Mouse (Mus musculus) forebrain, embryonic 12.5 days (tissue): Measurements from ENCODE around the gene Grid2ip. TPM values are rescaled to one million over a fixed set of nuclear protein-coding genes. Genes with fewer than 3 reads are reported as not detected.

Experiments
- ATAC-seq: fragments of 200-750 bp; cut with Nextera tagmentation; 2 replicates; pipeline ENCODE4 v1.8.0; 2017; ENCODE audit warnings: moderate TSS enrichment; ENCODE audit not compliant: low FRiP score
- H3K27ac ChIP-seq: fragments of 300-500 bp; sonication (generic); 2 replicates; pipeline ENCODE4 v1.5.1; 2016; ENCODE audit warnings: mild to moderate bottlenecking
- H3K27me3 ChIP-seq: fragments of 300-500 bp; sonication (generic); 2 replicates; pipeline ENCODE4 v1.6.1; 2016; ENCODE audit warnings: mild to moderate bottlenecking
- H3K36me3 ChIP-seq: fragments of 300-500 bp; sonication (generic); replicated peaks from 2 replicates; pipeline ENCODE4 v1.6.1; 2016; ENCODE audit warnings: mild to moderate bottlenecking
- H3K4me1 ChIP-seq: fragments of 300-500 bp; sonication (generic); 2 replicates; pipeline ENCODE4 v1.6.1; 2016
- H3K4me2 ChIP-seq: fragments of 300-500 bp; sonication (generic); 2 replicates; pipeline ENCODE4 v1.6.1; 2016; ENCODE audit warnings: mild to moderate bottlenecking, moderate library complexity
- H3K4me3 ChIP-seq: fragments of 300-500 bp; sonication (generic); replicated peaks from 2 replicates; pipeline ENCODE4 v1.5.1; 2016; ENCODE audit warnings: mild to moderate bottlenecking
- H3K9ac ChIP-seq: fragments of 300-500 bp; sonication (generic); 2 replicates; pipeline ENCODE4 v1.6.1; 2016; ENCODE audit warnings: mild to moderate bottlenecking
- H3K9me3 ChIP-seq: fragments of 300-500 bp; sonication (generic); 2 replicates; pipeline ENCODE4 v1.6.1; 2016
- WGBS: fragments of 180-500 bp; shearing (Covaris S2); methylation state at CpG from one replicate; pipeline ENCODE4 v1.1.7; 2016; 5-methylcytosine and 5-hydroxymethylcytosine counted together
- polyA plus RNA-seq: library from polyadenylated mRNA; unstranded; fragments of >200 nt; fragmentation: Nextera tagmentation; extraction: Ambion mirVana; gene quantifications from 2 replicates; pipeline ENCODE4 v1.2.1, GENCODE M21; 2016

Gene Grid2ip
- polyA plus RNA-seq, 1 experiment from 2014 or later: 0.38 TPM

- H3K27me3 ChIP-seq: no peaks in the 10 kb centered on the region
- WGBS: 84% methylated on average over 12 of the region's 12 CpGs
- no peak overlapping the region for H3K9ac ChIP-seq
- H3K27ac ChIP-seq: no peak overlapping the region
- H3K36me3 ChIP-seq: no peaks in the 10 kb centered on the region
- no peak overlapping the region for H3K4me2 ChIP-seq
- H3K4me1 ChIP-seq: no peaks in the 10 kb centered on the region
- ATAC-seq: no peak
- H3K4me3 ChIP-seq: no peak overlapping the region
- no peaks in the 10 kb centered on the region for H3K9me3 ChIP-seq
Measured at GRCm38 (mm10) chr5:143441753-143442152, 84.6 kb downstream of the Grid2ip start.

Other genes starting within 250 kb of the Grid2ip start
- gene Rnf216, start 244.3 kb upstream of the Grid2ip start, polyA plus RNA-seq: 52.3 and 54.8 TPM in 2 replicates
- 0.05 TPM in 1 of 2 replicates, not detected in the other for gene Olfr718-ps1, start 209.8 kb upstream of the Grid2ip start, polyA plus RNA-seq
- gene Rbak, start 176.6 kb upstream of the Grid2ip start, polyA plus RNA-seq: 17.5 and 17.9 TPM in 2 replicates
- not detected in 2 replicates for gene Spdye4b, start 176.3 kb upstream of the Grid2ip start, polyA plus RNA-seq
- not detected in 2 replicates for gene Spdye4a, start 130.4 kb upstream of the Grid2ip start, polyA plus RNA-seq
- 28.5 and 29.1 TPM in 2 replicates for gene Zfp12, start 122.2 kb upstream of the Grid2ip start, polyA plus RNA-seq
- 13.2 and 13.9 TPM in 2 replicates for gene Zfp316, start 87.3 kb upstream of the Grid2ip start, polyA plus RNA-seq
- 0.09 TPM in 1 of 2 replicates, not detected in the other for gene Zfp853, start 63.7 kb upstream of the Grid2ip start, polyA plus RNA-seq
- gene E130309D02Rik, start 42.0 kb upstream of the Grid2ip start, polyA plus RNA-seq: 60.4 and 61.5 TPM in 2 replicates
- 73.8 and 78.2 TPM in 2 replicates for gene Zdhhc4, start 28.1 kb upstream of the Grid2ip start, polyA plus RNA-seq
- 169 and 173 TPM in 2 replicates for gene Kdelr2, start 46.5 kb downstream of the Grid2ip start, polyA plus RNA-seq
- gene Daglb, start 107.2 kb downstream of the Grid2ip start, polyA plus RNA-seq: 13.0 and 13.8 TPM in 2 replicates
- gene Rac1, start 170.7 kb downstream of the Grid2ip start, polyA plus RNA-seq: 377 and 395 TPM in 2 replicates